Mouse (Mus musculus) liver, postnatal 0 days (tissue): Measurements from ENCODE around the gene Slc12a9. TPM values are rescaled to one million over a fixed set of nuclear protein-coding genes. Genes with fewer than 3 reads are reported as not detected.
A peak's percentile ranks its signal among the peaks of the same experiment; 100 is the strongest.

Experiments
- ATAC-seq: fragments of 200-750 bp; cut with Nextera tagmentation; 2 replicates; pipeline ENCODE4 v1.8.0; 2017; ENCODE audit warnings: mild to moderate bottlenecking, moderate library complexity
- DNase-seq: peaks from one replicate; pipeline ENCODE4 v3.0.0-alpha.2; 2016
- H3K27ac ChIP-seq: fragments of 300-500 bp; sonication (generic); 2 replicates; pipeline ENCODE4 v1.5.1; 2014; ENCODE audit warnings: antibody characterized with exemption, moderate library complexity, mild to moderate bottlenecking, low read depth
- H3K27me3 ChIP-seq: fragments of 300-500 bp; sonication (generic); 2 replicates; pipeline ENCODE4 v1.6.1; 2014; ENCODE audit warnings: low read length, control low read depth, mixed read lengths; ENCODE audit not compliant: insufficient read depth
- H3K36me3 ChIP-seq: fragments of 300-500 bp; sonication (generic); replicated peaks from 2 replicates; pipeline ENCODE4 v1.6.1; 2014; ENCODE audit warnings: mild to moderate bottlenecking, control low read depth, low read length, moderate library complexity, mixed read lengths; ENCODE audit not compliant: insufficient read depth
- H3K4me1 ChIP-seq: fragments of 300-500 bp; sonication (generic); 2 replicates; pipeline ENCODE4 v1.6.1; 2014; ENCODE audit warnings: antibody characterized with exemption, mild to moderate bottlenecking, control low read depth; ENCODE audit not compliant: insufficient read depth
- H3K4me2 ChIP-seq: fragments of 300-500 bp; sonication (generic); 2 replicates; pipeline ENCODE4 v1.6.1; 2014; ENCODE audit warnings: low read depth, mild to moderate bottlenecking, low read length, moderate library complexity, mixed read lengths
- H3K4me3 ChIP-seq: fragments of 300-500 bp; sonication (generic); 2 replicates; pipeline ENCODE4 v1.5.1; 2014; ENCODE audit warnings: low read depth, low read length
- H3K9ac ChIP-seq: fragments of 300-500 bp; sonication (generic); replicated peaks from 2 replicates; pipeline ENCODE4 v1.6.1; 2014; ENCODE audit warnings: mild to moderate bottlenecking, moderate library complexity
- H3K9me3 ChIP-seq: fragments of 300-500 bp; sonication (generic); 2 replicates; pipeline ENCODE4 v1.6.1; 2016; ENCODE audit warnings: mild to moderate bottlenecking, control low read depth, low read length, mixed read lengths
- CTCF ChIP-seq: sonication (generic); IDR thresholded peaks from 2 replicates; pipeline ENCODE4 v1.5.1; 2016; ENCODE audit warnings: antibody characterized with exemption, low read depth
- EP300 ChIP-seq: IDR thresholded peaks from 2 replicates; pipeline ENCODE4 v1.6.1; 2016; ENCODE audit warnings: antibody characterized with exemption, low read depth, mild to moderate bottlenecking
- WGBS: fragments of 180-500 bp; shearing (Covaris S2); extraction: QIAGEN DNeasy Blood & Tissue Kit; methylation state at CpG from one replicate; pipeline ENCODE4 v1.1.7; 2014; ENCODE audit not compliant: insufficient replicate concordance; 5-methylcytosine and 5-hydroxymethylcytosine counted together
- polyA plus RNA-seq: library from polyadenylated mRNA; unstranded; fragments of >200 nt; fragmentation: Nextera tagmentation; extraction: Ambion mirVana; gene quantifications from 2 replicates; pipeline ENCODE4 v1.2.1, GENCODE M21; 2015

Gene Slc12a9
- polyA plus RNA-seq, 1 experiment from 2014 or later: 3.2 TPM

DNA sequence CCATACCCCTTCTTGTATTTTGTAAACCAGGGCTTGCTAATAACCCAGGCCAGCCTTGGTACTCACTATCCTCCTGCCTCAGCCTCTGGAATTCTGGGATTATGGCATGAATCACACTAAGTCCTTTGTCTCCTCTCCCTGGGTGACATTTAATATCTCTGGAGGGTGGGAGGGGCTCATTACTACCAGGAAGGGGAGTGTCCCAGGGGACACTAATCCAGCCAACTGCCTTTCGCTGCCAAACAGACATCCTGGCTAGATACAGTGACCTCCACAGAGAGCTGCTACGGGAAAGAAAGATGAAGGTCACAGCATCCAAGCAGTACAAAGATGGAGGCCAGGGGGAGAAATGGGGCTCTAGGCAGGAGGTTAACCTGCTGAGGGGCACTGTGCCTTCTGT lies 42.2 kb upstream of the Slc12a9 start:
- no peak for TF ChIP-seq CTCF
- TF ChIP-seq EP300: no peak

DNA sequence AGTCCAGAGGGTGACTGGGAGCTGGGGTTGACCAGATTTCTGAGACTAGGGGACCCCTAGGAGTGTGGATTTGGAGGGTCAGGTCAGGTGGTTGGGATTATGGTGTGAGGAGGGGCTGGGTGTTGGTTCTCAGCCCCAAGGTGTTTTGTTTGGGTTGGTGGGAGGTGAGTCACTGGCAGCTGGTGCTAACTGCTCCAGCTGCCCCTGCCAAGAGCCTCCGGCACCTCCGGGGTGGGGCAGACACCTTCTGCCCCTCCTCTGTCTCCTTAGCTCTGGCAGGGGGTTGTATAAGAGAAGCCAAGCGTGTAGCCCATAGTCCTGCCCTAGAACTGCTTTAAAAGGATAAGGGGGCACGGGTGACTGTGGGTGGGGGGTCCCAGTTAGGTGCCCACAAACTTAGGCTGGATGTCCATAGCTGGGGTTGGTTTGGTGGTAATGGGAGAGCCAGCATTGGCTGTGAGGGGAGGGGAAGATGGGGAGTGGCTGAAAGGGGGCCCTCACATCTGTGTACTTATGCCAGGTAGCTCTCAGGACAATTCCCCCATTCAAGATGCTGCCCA lies 41.2 kb upstream of the Slc12a9 start:
- Histone ChIP-seq H3K36me3 (peaks cover 30% of the 10 kb centered on the region), H3K27me3 (no peaks in the 10 kb centered on the region), H3K4me2 (no peak overlapping the region), H3K9me3 (no peaks in the 10 kb centered on the region), H3K4me3 (no peak overlapping the region), H3K9ac (no peak overlapping the region), H3K4me1 (0 out of 2 replicates have a peak, but pooled peaks cover 7% of the 10 kb centered on the region), H3K27ac (no peak overlapping the region)
- TF ChIP-seq CTCF: no peak
- TF ChIP-seq EP300: no peak
- WGBS: 58% methylated on average over 4 of the region's 4 CpGs
- DNase-seq (no peak), ATAC-seq (no peak)

More for the DNA sequence above, 42.2 kb upstream of the Slc12a9 start:
- 60% methylated on average over 2 of the region's 2 CpGs for WGBS
- ATAC-seq: peak; percentile 48; the same call in 1 of the 2 replicates
- no peaks in the 10 kb centered on the region for H3K9me3 ChIP-seq
- H3K36me3 ChIP-seq: peaks cover 22% of the 10 kb centered on the region
- H3K27ac ChIP-seq: no peak overlapping the region
- no peaks in the 10 kb centered on the region for H3K27me3 ChIP-seq
- DNase-seq: no peak
- no peak overlapping the region for H3K9ac ChIP-seq
- H3K4me2 ChIP-seq: no peak overlapping the region
- 0 out of 2 replicates have a peak, but pooled peaks cover 7% of the 10 kb centered on the region for H3K4me1 ChIP-seq
- H3K4me3 ChIP-seq: no peak overlapping the region

DNA sequence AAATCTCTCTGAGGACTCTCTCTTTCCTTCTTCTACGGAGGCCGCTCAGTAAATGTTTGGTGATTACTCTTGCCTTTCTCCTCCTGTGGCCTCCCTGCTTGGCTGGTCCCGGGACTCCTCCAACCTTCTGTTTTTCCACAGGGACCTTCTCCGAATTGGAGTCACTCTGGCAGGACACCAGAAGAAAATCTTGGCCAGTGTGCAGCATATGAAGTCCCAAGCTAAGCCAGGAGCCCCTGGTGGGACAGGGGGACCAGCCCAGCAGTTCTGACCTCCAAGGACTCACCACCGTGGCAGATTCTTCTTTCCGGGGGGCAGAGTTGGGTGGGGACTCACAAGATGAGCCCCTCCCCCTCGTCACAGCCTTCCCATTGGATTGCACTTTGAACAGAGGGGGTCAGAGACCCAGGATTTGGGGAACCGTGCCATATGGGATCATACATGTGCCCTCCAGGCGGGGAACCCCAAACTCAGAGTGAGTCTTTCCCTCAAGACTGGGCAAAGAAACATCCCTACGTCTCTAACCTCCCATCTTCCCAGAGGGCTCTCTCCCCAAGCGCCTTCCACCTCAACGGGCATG lies 40.1 kb upstream of the Slc12a9 start:
- H3K36me3 ChIP-seq: peaks cover 35% of the 10 kb centered on the region
- H3K4me1 ChIP-seq: 0 out of 2 replicates have a peak, but pooled peaks cover 7% of the 10 kb centered on the region
- 71% methylated on average over 12 of the region's 12 CpGs for WGBS
- H3K4me2 ChIP-seq: no peak overlapping the region
- TF ChIP-seq EP300 (no peak), CTCF (no peak)
- DNase-seq (no peak), ATAC-seq (no peak)
- H3K27me3 ChIP-seq: no peaks in the 10 kb centered on the region
- no peak overlapping the region; the same call in 1 of the 2 replicates for H3K9ac ChIP-seq
- no peak overlapping the region for H3K4me3 ChIP-seq
- no peaks in the 10 kb centered on the region for H3K9me3 ChIP-seq
- H3K27ac ChIP-seq: no peak overlapping the region

DNA sequence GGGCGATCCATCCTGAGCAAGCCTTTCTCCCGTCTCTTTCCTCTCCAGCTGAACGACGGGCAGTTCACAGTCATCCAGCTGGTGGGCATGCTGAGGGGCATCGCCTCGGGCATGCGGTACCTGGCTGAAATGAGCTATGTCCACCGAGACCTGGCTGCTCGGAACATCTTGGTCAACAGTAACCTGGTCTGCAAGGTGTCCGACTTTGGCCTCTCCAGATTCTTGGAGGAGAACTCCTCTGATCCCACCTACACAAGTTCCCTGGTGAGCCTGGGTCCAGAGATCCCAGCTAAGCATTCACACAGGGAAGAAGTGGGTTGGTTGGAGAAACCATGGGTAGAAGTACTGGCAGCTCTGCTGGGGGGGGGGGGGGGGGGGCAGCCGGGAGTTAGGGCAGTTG lies 36.3 kb upstream of the Slc12a9 start:
- Histone ChIP-seq H3K4me2 (no peak overlapping the region), H3K9me3 (no peaks in the 10 kb centered on the region), H3K4me3 (no peak overlapping the region), H3K9ac (no peak overlapping the region), H3K27me3 (no peaks in the 10 kb centered on the region), H3K4me1 (no peaks in the 10 kb centered on the region), H3K36me3 (peaks cover 52% of the 10 kb centered on the region), H3K27ac (no peak overlapping the region)
- DNase-seq: no peak
- no peak for ATAC-seq
- WGBS: 86% methylated on average over 10 of the region's 11 CpGs
- TF ChIP-seq CTCF (no peak), EP300 (no peak)

DNA sequence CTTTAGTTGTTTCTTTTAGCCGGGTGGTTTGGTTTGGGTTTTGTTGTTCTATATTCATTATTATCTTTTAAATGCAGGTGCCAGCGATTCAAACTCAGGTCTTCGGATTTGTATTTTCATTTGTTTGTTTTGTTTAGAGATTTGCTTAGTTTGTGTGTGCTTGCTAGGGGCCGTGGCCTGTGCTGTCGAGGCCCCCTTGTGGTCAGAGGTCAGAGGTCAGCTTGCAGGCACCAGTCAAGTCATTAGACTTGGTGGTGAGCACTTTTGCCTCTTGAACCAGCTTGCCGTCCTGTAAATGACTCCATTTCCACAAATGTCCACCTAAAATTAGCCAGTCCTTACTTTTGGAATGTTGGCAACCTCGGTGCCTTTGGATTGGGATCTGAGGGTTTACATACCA lies 25.0 kb upstream of the Slc12a9 start:
- Histone ChIP-seq H3K9ac (no peak overlapping the region), H3K4me1 (no peaks in the 10 kb centered on the region), H3K27me3 (no peaks in the 10 kb centered on the region), H3K36me3 (peaks cover 32% of the 10 kb centered on the region), H3K4me3 (no peak overlapping the region), H3K9me3 (no peaks in the 10 kb centered on the region), H3K27ac (no peak overlapping the region; the same call in 1 of the 2 replicates), H3K4me2 (no peak overlapping the region)
- peak; percentile 25 for DNase-seq
- no peak for ATAC-seq
- WGBS: 38% methylated on average over 7 of the region's 7 CpGs
- TF ChIP-seq CTCF (peak; percentile 49), EP300 (no peak)

DNA sequence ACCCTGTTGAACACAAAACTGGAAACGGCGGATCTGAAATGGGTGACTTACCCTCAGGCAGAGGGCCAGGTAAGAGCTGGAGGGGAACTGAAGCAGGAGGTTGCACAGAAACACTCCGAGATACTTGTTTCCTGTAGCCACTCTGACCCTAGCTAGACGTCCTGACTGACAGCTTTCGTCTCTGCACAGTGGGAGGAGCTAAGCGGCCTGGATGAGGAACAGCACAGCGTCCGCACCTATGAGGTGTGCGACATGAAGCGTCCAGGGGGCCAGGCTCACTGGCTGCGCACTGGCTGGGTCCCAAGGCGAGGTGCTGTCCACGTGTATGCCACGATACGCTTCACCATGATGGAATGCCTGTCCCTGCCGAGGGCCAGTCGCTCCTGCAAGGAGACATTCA lies 20.7 kb upstream of the Slc12a9 start:
- DNase-seq (no peak), ATAC-seq (no peak)
- H3K36me3 ChIP-seq: peaks cover 7% of the 10 kb centered on the region
- H3K4me2 ChIP-seq: no peak overlapping the region
- no peak overlapping the region for H3K27ac ChIP-seq
- H3K9me3 ChIP-seq: no peaks in the 10 kb centered on the region
- H3K27me3 ChIP-seq: peaks cover 22% of the 10 kb centered on the region
- no peak overlapping the region for H3K9ac ChIP-seq
- TF ChIP-seq CTCF (no peak), EP300 (no peak)
- WGBS: 73% methylated on average over 17 of the region's 17 CpGs
- H3K4me3 ChIP-seq: no peak overlapping the region
- H3K4me1 ChIP-seq: peaks cover 6% of the 10 kb centered on the region; the same call in 1 of the 2 replicates
